ENCODE assay signal across 11 mouse cellular contexts in genomic region chr6:146298712-146299111, GRCm38 (mm10).
DNase-seq lines count a peak whose midpoint lies in the region; ATAC-seq and TF ChIP-seq lines count a peak whose summit lies in the region.
"Had no signal": no experiment of that assay in that cellular context is flagged by ENCODE, and none has a peak within 500 bp of the region (broad histone marks: within the 10 kb centered on the region; RNA-seq: fewer than 3 reads in every experiment).

No protein-coding gene starts in this region.

- peaks cover 3% of the 10 kb centered on the region; the same call in 1 of the 2 replicates for H3K36me3 ChIP-seq in heart, embryonic 10.5 days
- no peaks in the 10 kb centered on the region for H3K36me3 ChIP-seq in testis, adult 2 months (ENCODE audit: control insufficient read depth, insufficient read depth, low read length)
- H3K36me3 ChIP-seq in hindbrain, embryonic 13.5 days: no peaks in the 10 kb centered on the region
- H3K36me3 ChIP-seq: embryonic facial prominence, embryonic 10.5 days; limb, embryonic 15.5 days had no signal

- H3K27ac ChIP-seq in heart, embryonic 10.5 days: no peak overlapping the region
- no peak overlapping the region for H3K27ac ChIP-seq in testis, adult 2 months (ENCODE audit: control insufficient read depth, insufficient read depth, low read depth, low read length)
- no peak overlapping the region for H3K27ac ChIP-seq in hindbrain, embryonic 13.5 days
- H3K27ac ChIP-seq: embryonic facial prominence, embryonic 10.5 days; limb, embryonic 15.5 days had no signal

- peak; percentile 16 for DNase-seq in heart, postnatal 4 days
- DNase-seq in heart, embryonic 10.5 days (ENCODE audit: low spot score): no peak
- DNase-seq in testis, postnatal 14 days (ENCODE audit: low spot score): no peak
- no peak for DNase-seq in frontal cortex, adult 2 months (ENCODE audit: extremely low spot score in 1 of 2, low spot score in 1 of 2)
- DNase-seq in right cerebral cortex, adult 2 months (ENCODE audit: low spot score in 2 of 2): no peak

- no peak overlapping the region for H3K4me2 ChIP-seq in hindbrain, embryonic 13.5 days
- H3K4me2 ChIP-seq: limb, embryonic 15.5 days had no signal

- H3K27me3 ChIP-seq in heart, embryonic 10.5 days (ENCODE audit: insufficient read depth, poor library complexity, severe bottlenecking): no peaks in the 10 kb centered on the region
- no peaks in the 10 kb centered on the region for H3K27me3 ChIP-seq in testis, adult 2 months (ENCODE audit: control insufficient read depth, insufficient read depth, low read length)
- no peaks in the 10 kb centered on the region for H3K27me3 ChIP-seq in hindbrain, embryonic 13.5 days
- H3K27me3 ChIP-seq: limb, embryonic 15.5 days had no signal

- H3K4me3 ChIP-seq in heart, embryonic 10.5 days: no peak overlapping the region
- H3K4me3 ChIP-seq in testis, adult 2 months (ENCODE audit: control insufficient read depth, low read depth, low read length): no peak overlapping the region
- no peak overlapping the region for H3K4me3 ChIP-seq in hindbrain, embryonic 13.5 days
- H3K4me3 ChIP-seq: embryonic facial prominence, embryonic 10.5 days; limb, embryonic 15.5 days had no signal

- no peaks in the 10 kb centered on the region for H3K9me3 ChIP-seq in heart, embryonic 10.5 days
- no peaks in the 10 kb centered on the region for H3K9me3 ChIP-seq in hindbrain, embryonic 13.5 days
- H3K9me3 ChIP-seq: limb, embryonic 15.5 days had no signal

- peak; percentile 60; the same call in 1 of the 2 replicates for ATAC-seq in erythroblast, adult 5-6 weeks (replicated peaks; ENCODE audit: low FRiP score, poor library complexity, severe bottlenecking)
- no peak for ATAC-seq in hindbrain, embryonic 13.5 days (ENCODE audit: low FRiP score)
- ATAC-seq: activated CD4-positive, CD25-positive, alpha-beta regulatory T cell, adult 4 months had no signal

- no peak overlapping the region for H3K9ac ChIP-seq in hindbrain, embryonic 13.5 days
- H3K9ac ChIP-seq: limb, embryonic 15.5 days had no signal

- TF ChIP-seq POLR2A in testis, adult 2 months (IDR thresholded peaks at IDR 0.05; ENCODE audit: control insufficient read depth, low read depth, low read length): no peak

- TF ChIP-seq CTCF in testis, adult 2 months (IDR thresholded peaks at IDR 0.05; ENCODE audit: control insufficient read depth, insufficient read depth, insufficient replicate concordance, low read depth, low read length): peak; percentile 48; the same call in 1 of the 2 replicates

- 0 out of 2 replicates have a peak, but pooled peaks cover 5% of the 10 kb centered on the region for H3K4me1 ChIP-seq in heart, embryonic 10.5 days
- H3K4me1 ChIP-seq in testis, adult 2 months (ENCODE audit: control insufficient read depth, insufficient read depth, low read length): no peaks in the 10 kb centered on the region
- peaks cover 13% of the 10 kb centered on the region for H3K4me1 ChIP-seq in hindbrain, embryonic 13.5 days (replicated peaks)
